Mouse (Mus musculus): ENCODE measurements around the gene Gbgt1.

DNA sequence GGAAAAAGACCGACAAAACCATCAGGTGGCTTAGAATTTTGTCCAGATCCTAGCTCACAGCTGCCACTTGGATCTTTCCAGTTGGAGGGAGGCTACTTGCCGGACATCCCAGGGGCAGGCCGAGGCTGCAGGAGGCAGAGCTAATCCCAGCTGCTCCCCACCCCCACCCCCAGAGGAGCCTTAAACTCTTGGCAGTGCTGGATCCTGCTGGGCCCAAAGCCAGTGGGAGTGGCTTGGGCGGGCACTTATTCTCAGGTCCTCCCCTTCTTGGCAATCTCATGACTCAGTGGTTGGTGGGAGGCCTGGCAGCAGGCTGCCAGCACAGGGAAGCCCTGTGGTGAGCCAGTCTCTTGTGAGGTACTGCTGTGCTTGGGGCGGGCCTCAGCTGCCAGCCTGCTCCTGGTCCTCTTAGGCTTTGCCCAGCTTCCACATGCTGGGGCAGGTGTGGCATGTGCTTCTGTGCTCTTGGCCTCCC is 27.0 kb downstream of the Gbgt1 start:
- TF ChIP-seq USF1 (IDR thresholded peaks at IDR 0.05; ENCODE audit: low read depth, low read length): no peak
- TF ChIP-seq CTCF (IDR thresholded peaks at IDR 0.05 in 2 of 3, conservative IDR thresholded peaks at IDR 0.05 in 1 of 3; ENCODE audit: control insufficient read depth in 1 of 3, insufficient read depth in 1 of 3, low read depth in 2 of 3, low read length in 3 of 3, poor library complexity in 1 of 3, severe bottlenecking in 1 of 3): no peak
- no peak for TF ChIP-seq ZMIZ1 (IDR thresholded peaks at IDR 0.05; ENCODE audit: low read depth, low read length)
- TF ChIP-seq POLR2A (IDR thresholded peaks at IDR 0.05; ENCODE audit: control insufficient read depth in 1 of 2, insufficient read depth in 1 of 2, low read depth in 1 of 2, low read length in 2 of 2, poor library complexity in 1 of 2): no peak
- no peak for TF ChIP-seq GATA1 (IDR thresholded peaks at IDR 0.05; ENCODE audit: low read depth, low read length)
- no peak for TF ChIP-seq HCFC1 (IDR thresholded peaks at IDR 0.05; ENCODE audit: low read depth, low read length)
- TF ChIP-seq ZC3H11A (IDR thresholded peaks at IDR 0.05; ENCODE audit: low read depth, low read length): no peak
- TF ChIP-seq CHD1 (IDR thresholded peaks at IDR 0.05; ENCODE audit: low read depth, low read length): no peak
- TF ChIP-seq TCF12 (IDR thresholded peaks at IDR 0.05; ENCODE audit: low read depth, low read length): no peak

Data from MEL (cell line).